Mouse (Mus musculus): Measurements from ENCODE around the gene Hexim1.

Gene Hexim1

DNA sequence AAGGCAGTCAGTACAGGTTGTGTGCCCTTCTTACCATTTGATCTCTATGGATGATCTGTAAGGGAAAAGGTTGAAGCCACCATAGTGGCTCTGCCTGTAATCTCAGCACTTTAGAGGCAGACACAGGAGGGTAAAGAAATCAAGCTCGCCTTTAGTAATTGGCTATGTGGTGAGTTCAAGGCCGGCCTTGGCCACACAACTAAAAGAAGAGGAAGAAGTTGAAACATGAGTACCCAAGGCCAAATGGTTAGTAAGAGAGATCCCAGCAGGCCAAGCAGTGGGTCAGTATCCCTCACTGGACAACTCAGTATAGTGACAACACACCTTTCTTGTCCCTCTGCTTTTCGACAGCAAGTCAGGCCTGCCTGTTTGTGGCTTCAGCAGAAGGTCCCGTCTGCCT, 33.7 kb downstream of the Hexim1 start:
- no peak for DNase-seq (ENCODE audit: low spot score)

GRCm38 (mm10) chr11:103158621-103159478, 42.8 kb downstream of the Hexim1 start:
- DNase-seq (ENCODE audit: low spot score) = peak; percentile 97

GRCm38 (mm10) chr11:103160738-103161137, 44.7 kb downstream of the Hexim1 start:
- peak; percentile 45 for DNase-seq (ENCODE audit: low spot score)

GRCm38 (mm10) chr11:103161449-103161848, 45.4 kb downstream of the Hexim1 start:
- no peak for DNase-seq (ENCODE audit: low spot score)

GRCm38 (mm10) chr11:103162132-103162531, 46.1 kb downstream of the Hexim1 start:
- peak; percentile 42 for DNase-seq (ENCODE audit: low spot score)

DNA sequence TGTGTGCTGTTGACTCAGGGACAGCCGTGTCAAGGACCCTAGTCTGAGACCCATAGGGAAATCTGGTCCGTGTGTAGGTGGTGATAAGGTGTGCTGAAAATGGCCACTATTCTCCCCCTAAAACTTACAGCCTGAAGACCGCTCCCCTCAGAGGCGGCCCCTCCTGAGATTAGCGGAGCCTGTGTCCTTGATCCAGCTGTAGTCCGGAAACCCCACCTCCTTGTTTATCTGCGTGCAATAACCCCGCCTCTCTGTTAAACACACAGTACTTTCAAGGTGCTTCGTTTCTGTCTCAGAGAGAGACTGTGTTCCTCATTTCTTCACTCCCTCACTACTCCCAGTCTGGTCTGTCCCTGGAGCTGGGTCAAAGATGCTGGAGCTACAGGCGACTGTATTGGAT, 48.4 kb downstream of the Hexim1 start:
- DNase-seq (ENCODE audit: low spot score) = no peak

GRCm38 (mm10) chr11:103168690-103169390, 52.8 kb downstream of the Hexim1 start:
- peak; percentile 80 for DNase-seq (ENCODE audit: low spot score)
